Mouse (Mus musculus) ZHBTc4 (cell line): ENCODE measurements around the gene Tmtc2.

Experiments
- DNase-seq: peaks from one replicate; pipeline ENCODE4 v3.0.0-alpha.2; 2011; ENCODE audit warnings: low read depth, low spot score

Gene Tmtc2

DNA sequence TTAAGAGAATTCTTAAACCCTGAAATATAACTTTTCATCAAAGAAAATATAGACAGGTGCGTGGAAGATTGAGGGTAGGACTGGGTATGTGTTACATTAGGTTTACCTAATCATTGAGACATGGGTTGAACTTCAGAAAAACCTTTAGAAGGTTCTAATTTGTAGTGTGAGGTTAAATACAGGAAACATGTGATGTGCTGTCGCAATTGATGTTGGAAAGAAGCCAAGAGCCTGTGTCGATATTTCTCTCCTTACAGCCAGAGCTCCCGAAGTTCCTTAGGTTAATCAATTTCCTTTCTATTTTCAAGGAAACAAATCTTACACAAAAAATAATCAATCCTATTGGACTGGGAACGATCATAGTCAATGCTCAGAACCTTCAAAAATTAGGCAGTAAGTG, 261.3 kb downstream of the Tmtc2 start:
- no peak for DNase-seq

DNA sequence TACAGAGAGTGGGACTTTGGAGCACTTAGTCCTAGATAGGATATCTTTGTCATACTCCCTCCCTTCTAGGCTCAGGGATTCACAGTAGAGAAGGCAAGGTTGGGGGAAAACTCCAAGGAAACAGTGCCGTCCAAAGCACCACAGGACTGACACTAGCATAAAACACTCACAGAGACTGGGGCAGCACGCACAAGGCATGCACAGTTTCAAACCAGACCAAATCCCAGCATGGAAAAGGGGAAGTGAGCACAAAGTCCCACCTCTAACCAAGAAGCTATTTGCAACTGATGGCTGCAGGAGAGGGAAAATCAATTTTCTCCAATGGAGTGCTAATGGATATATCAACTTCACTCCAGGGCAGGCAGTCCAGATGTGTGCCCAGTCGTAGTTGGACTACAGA, 276.7 kb downstream of the Tmtc2 start:
- no peak for DNase-seq

- DNase-seq = no peak
Measured at GRCm38 (mm10) chr10:105292961-105293360, 281.3 kb downstream of the Tmtc2 start.

DNA sequence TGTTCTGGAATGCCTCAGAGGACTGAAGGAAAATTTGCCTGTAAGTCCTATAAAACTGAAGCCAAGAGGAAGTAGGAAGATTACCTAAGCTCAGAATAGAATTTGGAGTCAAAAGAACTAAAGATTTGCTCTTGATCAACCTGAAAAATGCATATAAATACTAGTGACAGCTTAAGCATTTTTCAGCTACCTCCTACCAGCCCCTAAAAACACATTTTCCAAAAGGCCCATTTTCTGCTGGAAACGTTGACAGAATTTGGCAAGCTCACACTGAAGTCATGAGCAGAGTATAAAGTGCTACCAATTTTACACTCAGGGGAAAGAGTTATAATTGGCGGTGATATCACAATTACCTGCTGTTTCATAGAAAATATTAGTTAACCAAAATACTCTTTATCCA, 285.8 kb downstream of the Tmtc2 start:
- no peak for DNase-seq

- no peak for DNase-seq
Measured at GRCm38 (mm10) chr10:105287575-105287974, 286.7 kb downstream of the Tmtc2 start.

- DNase-seq = no peak
Measured at GRCm38 (mm10) chr10:105287064-105287463, 287.2 kb downstream of the Tmtc2 start.

DNA sequence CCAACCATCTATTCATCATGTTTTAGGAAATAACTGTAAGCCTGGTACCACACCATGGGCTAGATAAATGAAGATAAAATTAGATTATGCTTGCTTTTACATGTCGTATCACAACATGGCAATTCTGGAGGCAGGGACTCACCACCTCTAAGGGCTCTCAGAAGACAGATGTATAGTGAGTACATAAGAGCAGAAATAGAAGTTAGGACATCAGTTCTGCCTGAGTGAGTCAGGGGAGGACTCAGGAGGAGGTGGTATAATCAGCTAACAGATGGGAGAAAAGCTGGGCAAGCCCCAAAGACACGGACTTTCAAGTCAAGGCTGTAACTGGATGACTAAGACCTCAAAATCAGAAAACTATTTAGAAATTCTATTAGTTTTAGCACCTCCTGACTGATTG, 288.0 kb downstream of the Tmtc2 start:
- DNase-seq = no peak

DNA sequence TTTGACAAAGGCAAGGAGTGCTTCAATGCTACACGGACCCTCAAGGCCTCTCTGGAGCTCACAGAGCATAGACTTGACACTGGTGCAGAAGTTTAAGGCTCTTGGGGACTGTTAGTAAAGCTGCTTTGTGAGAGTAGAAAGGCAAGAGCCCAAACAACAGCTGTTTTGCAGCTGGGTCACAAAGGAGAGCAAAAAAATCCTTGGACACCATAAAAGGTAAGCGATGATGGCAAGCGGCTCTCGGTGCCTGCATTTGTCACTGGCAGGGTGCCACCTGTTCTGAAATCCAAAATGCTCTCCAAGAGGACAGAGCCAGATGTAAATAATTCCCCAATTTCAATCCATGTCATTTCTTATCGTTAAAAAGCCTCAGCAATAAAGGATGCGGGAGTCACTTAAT, 290.1 kb downstream of the Tmtc2 start:
- no peak for DNase-seq

GRCm38 (mm10) chr10:105280933-105281332, 293.3 kb downstream of the Tmtc2 start:
- no peak for DNase-seq

DNA sequence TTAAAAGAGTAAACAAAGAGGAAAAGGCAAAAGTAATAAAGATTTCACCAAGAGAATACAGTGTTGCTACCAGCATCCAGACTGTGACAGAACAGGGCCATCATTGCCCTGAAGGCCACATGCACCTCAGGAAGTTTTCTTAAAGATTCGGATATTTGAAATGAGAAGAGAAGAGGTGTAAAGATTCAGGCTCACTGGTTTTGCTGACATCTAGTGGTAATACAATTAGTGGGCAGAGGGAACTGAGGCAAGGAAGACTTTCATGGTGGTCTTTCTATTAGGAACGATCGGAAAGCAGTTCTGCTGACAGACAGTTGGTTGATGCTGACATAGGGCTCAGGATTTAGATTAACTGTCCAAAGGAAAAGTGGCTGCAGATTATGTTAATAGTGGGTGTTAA, 314.2 kb downstream of the Tmtc2 start:
- no peak for DNase-seq

GRCm38 (mm10) chr10:105238291-105238690, 336.0 kb downstream of the Tmtc2 start:
- DNase-seq = peak; percentile 72

DNA sequence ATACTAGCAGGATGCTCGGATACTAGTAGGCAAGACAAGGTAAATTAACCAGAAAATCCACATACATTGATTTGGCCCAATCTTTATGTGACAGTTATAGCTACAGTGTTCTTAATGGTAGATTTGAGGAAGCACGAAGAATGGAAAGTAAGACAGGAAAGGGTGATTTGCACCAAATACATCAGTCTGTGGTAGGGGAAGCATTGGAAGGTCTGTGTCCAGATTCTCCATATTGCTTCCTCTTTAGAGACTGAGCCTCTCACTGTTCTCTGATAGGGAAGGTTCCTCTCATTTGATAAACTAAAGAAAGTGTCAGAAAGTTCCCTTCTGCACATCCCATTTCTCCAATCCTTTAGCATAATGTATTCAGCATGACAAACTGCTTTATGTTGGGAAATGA, 341.4 kb downstream of the Tmtc2 start:
- no peak for DNase-seq

GRCm38 (mm10) chr10:105230416-105230815, 343.8 kb downstream of the Tmtc2 start:
- no peak for DNase-seq

DNA sequence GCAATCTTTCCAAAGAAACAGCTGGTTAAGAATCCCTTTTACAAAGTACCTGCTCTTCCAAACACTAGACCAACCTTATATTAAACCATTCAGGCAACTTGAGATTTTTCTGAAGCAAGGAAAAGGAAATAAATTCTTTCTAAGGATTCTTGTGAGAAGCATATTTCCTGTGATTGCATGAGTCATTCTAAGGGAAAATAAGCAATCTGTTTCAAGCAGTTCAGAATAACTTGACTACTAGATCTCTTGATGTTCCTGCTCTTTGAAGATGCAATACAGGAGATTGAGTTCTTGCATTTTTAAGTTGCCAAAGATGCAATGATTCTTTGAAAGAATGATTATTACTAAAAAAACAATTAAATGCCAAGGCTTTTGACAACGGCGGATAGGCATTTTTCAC, 345.6 kb downstream of the Tmtc2 start:
- no peak for DNase-seq

GRCm38 (mm10) chr10:105227631-105228030, 346.6 kb downstream of the Tmtc2 start:
- DNase-seq = no peak

GRCm38 (mm10) chr10:105225714-105226113, 348.5 kb downstream of the Tmtc2 start:
- DNase-seq = no peak

GRCm38 (mm10) chr10:105222904-105223303, 351.3 kb downstream of the Tmtc2 start:
- DNase-seq = no peak

DNA sequence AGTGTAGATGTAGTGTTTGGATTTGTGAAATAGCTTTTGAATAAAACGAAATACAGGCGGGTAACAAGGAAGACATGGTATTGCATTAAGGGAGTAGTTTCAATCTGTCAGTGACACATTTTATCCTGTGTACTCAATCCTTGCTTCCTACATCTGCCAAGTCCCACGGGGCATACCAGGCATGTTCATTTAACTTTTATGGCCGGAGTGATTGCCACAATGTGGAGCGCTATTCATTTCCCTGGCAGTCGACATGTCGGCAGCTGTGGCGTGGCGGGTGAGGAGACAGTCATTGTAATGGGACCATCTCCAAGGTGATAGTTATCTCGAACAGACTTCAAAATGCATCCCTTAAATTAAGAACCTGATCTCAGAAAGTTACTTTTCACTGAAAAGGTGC, 372.8 kb downstream of the Tmtc2 start:
- no peak for DNase-seq

DNA sequence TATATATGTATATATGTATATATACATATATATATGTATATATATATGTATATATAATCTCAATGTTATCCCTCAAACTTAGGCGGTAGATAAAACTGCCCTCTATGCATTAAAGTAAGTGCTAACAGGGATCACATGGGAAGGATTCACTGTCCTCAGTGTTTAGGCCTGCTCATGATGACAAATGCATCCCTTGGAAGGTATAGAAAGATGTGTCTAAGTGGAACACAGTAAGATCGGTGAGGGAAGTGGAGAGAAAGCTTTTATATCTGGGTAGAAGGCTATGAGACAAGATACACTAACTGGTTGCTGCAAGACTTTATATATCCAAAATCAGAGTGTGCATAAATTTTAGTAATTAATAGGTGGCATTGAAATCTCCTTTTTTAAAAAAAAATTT, 373.6 kb downstream of the Tmtc2 start:
- no peak for DNase-seq

DNA sequence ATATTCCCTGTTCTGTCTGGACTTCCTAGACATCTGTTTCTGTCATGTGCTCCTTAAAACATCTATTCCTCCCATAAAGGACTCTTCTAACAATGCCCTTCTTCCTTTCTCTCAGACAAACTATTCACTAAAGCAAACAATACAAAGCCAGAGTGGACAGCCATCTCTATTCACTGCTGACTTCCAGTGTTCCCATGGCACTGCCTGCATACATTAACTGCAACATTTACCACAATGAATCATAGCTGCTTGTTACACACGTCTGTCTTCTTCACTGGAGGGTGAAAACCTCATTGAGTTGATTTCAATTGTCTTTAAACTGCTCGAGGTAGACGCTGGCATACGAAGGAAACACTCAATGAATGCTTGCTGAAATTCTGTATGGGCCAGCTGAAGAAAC, 374.2 kb downstream of the Tmtc2 start:
- no peak for DNase-seq

DNA sequence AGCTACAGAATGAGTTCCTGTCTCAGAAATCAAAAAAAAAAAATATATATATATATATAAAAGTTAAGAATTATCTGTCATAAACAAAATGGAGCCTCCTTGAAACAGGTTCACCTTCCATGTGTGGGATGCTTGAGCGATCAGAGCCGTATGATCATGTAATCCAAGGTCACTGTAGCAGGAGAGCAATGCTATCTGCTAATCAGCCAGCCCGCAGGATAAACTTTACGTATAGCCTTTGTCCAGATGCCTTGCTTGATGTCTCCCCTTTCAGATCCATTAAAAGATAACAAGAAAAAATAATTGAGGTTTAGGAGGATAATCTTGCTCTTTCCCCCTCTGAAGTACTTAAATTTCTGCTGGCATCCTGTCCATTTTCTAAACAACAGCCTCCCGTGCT, 374.7 kb downstream of the Tmtc2 start:
- DNase-seq = no peak

- DNase-seq = no peak
Measured at GRCm38 (mm10) chr10:105195377-105195776, 378.9 kb downstream of the Tmtc2 start.

- no peak for DNase-seq
Measured at GRCm38 (mm10) chr10:105193756-105194460, 380.3 kb downstream of the Tmtc2 start.

- no peak for DNase-seq
Measured at GRCm38 (mm10) chr10:105192071-105192470, 382.2 kb downstream of the Tmtc2 start.
